Mouse (Mus musculus) liver, embryonic 14.5 days (tissue): Measurements from ENCODE around the gene 4932438A13Rik.

Experiments used
- CTCF ChIP-seq: IDR thresholded peaks from 2 replicates; pipeline ENCODE4 v1.5.1; 2016; ENCODE audit warnings: antibody characterized with exemption, low read depth, control low read depth
- EP300 ChIP-seq: IDR thresholded peaks from 2 replicates; pipeline ENCODE4 v1.6.1; 2016; ENCODE audit warnings: antibody characterized with exemption, low read depth

GRCm38 (mm10) chr3:36830218-36830617, 32.7 kb upstream of the 4932438A13Rik start:
- TF ChIP-seq CTCF (no peak), EP300 (no peak)
